Mouse (Mus musculus) left cerebral cortex, adult 2 months (tissue): ENCODE measurements at regions not wholly inside any gene's neighbourhood (a gene's known extent, or its start where the extent isn't known, plus 50 kb on each side); places are given as distances from the start of the nearest gene placed in this dataset.
A peak's percentile ranks its signal among the peaks of the same experiment; 100 is the strongest.

Source experiments
- DNase-seq, 2 experiments: peaks; one replicate each; pipeline ENCODE4 v3.0.0; 2021 to 2022; ENCODE audit warnings: low spot score in 2 of 2, mixed read lengths in 1 of 2; ENCODE audit errors: extremely low spot score in 1 of 2
- H3K27ac ChIP-seq: fragments of 200-600 bp; 2 replicates; pipeline ENCODE4 v1.8.1; 2022
- H3K4me3 ChIP-seq: fragments of 200-600 bp; 2 replicates; pipeline ENCODE4 v1.8.1; 2022
- CTCF ChIP-seq: fragments of 200-600 bp; IDR thresholded peaks from 2 replicates; pipeline ENCODE4 v1.8.1; 2022; ENCODE audit warnings: antibody characterized with exemption, mild to moderate bottlenecking, moderate library complexity
- intact Hi-C: fragments of 180-260 bp; cut with DNase I; formaldehyde crosslinking; loops from one replicate; pipeline ENCODE4 v1.15.1; 2025

DNA sequence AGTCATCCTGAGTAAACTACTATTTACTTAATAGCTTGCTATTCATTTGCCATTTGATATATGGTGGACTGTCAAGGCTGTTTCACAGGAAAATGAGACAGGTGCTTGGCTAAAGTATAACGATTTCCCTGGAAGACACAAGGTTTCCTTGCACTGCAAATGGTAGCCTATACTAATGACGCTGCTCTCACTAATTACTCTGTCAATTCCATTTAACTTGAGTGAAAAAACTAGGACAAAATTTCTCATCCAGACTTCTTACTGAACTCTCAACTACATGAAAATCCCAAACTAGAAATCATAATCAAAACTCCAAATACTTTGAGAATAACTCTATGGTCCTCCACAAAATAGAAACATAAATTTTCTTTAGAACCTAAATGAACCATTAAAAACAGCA is 609.5 kb downstream of the Rapgef2 start:
- no peak for TF ChIP-seq CTCF
- Histone ChIP-seq H3K4me3 (no peak overlapping the region), H3K27ac (no peak overlapping the region)
- intact Hi-C loops = no loop called here
- DNase-seq = no peak

DNA sequence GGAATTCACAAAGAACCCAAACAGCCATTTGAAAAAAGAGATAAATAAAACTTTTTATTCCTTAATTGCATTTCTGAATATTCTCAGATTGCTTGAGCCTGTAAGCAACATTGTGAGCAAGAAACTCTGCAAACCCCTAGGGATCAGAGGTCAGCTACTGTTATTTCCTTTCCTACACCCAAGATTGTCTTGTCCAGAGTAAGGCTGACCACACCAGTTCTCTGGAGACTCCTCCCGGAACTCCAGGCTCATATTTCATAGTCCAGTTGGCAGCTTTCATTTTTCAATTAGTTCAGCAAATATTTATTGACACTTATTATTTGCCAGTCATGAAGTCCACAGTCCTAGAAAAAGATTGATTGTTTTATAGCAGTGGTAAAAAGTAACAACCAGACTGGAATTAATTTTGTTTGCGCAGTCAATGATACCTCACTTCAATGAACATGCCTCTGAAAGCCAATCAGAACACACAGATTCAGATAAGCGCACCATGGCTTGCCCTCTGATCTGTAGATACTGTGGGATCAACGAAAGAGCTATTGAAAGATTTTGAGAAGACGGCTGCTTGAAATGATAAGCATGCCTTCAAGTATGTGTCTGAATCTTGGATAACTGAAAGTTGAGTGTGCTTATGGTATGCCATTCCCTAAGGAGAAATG is 611.7 kb downstream of the Rapgef2 start:
- no peak for TF ChIP-seq CTCF
- Histone ChIP-seq H3K4me3 (no peak overlapping the region), H3K27ac (no peak overlapping the region)
- intact Hi-C loops = no loop called here
- DNase-seq = no peak

- no peak for TF ChIP-seq CTCF
- H3K27ac ChIP-seq = no peak overlapping the region
- intact Hi-C loops = no loop called here
- no peak overlapping the region for H3K4me3 ChIP-seq
- no peak for DNase-seq
These were observed 618.3 kb downstream of the Rapgef2 start for GRCm38 (mm10) chr3:78668050-78668449.

- DNase-seq = no peak
- intact Hi-C loops = no loop called here
- TF ChIP-seq CTCF = no peak
- Histone ChIP-seq H3K4me3 (no peak overlapping the region), H3K27ac (no peak overlapping the region)
These were observed 618.8 kb downstream of the Rapgef2 start for GRCm38 (mm10) chr3:78667374-78668023.

DNA sequence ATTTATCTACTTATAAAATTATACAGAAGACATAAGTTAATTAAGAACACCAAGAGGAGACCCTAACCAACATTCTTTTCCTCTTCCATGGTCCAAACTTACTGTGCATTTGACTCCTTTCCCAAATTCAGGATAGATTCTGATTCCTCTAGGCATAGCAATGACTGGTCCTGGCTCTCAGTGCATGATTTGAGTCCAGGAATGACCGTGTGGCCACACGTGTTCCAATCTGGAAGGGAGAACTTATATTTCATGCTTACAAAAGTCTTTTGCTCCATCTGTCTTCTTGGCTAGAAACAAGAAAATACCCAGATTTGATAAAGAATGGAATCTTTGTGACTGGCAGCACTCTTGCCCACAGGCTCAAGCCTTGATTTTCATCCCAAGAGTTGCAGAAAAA is 638.2 kb downstream of the Rapgef2 start:
- H3K4me3 ChIP-seq = no peak overlapping the region
- no peak for DNase-seq
- intact Hi-C loops = no loop called here
- TF ChIP-seq CTCF = no peak
- H3K27ac ChIP-seq = no peak overlapping the region

GRCm38 (mm10) chr3:78635386-78635785 is 650.9 kb downstream of the Rapgef2 start:
- intact Hi-C loops = no loop called here
- DNase-seq = no peak

GRCm38 (mm10) chr3:78618900-78619299 is 667.4 kb downstream of the Rapgef2 start:
- H3K4me3 ChIP-seq = no peak overlapping the region
- intact Hi-C loops = no loop called here
- peak; percentile 70 for TF ChIP-seq CTCF
- H3K27ac ChIP-seq = no peak overlapping the region
- DNase-seq = peak; percentile 17 to 33

More at GRCm38 (mm10) chr3:78635386-78635785, 650.9 kb downstream of the Rapgef2 start:
- Histone ChIP-seq H3K27ac (no peak overlapping the region), H3K4me3 (no peak overlapping the region)
- TF ChIP-seq CTCF = no peak

DNA sequence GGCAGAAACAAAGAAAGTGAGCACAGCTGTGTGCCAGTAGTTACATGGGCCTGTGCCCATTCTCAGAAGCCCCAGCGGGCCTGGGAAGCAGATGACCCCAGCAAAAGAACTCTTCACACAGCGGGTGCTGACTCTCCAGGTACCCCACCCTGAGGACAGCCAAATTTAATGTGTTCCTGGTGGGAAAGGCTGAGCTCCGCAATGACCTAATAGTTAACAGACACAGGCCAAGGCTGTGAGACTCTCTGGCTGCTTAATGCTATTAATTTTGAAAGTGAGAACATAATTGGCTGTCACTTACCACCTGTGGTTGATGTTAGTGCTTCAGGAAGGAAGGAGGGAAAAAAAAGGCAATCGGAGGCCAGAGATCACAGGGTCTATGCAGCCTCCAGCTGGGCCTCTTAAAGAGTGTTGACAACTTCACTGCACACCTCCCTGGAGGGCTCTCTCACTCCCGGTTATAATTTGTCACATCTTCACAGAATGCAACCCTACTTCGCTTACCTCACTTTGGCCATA is 691.5 kb downstream of the Rapgef2 start:
- no peak overlapping the region for H3K4me3 ChIP-seq
- no peak overlapping the region for H3K27ac ChIP-seq
- DNase-seq = no peak
- TF ChIP-seq CTCF = no peak
- intact Hi-C loops = no loop called here

GRCm38 (mm10) chr3:78594305-78594704 is 692.0 kb downstream of the Rapgef2 start:
- H3K27ac ChIP-seq = no peak overlapping the region
- TF ChIP-seq CTCF = no peak
- H3K4me3 ChIP-seq = no peak overlapping the region
- intact Hi-C loops = no loop called here
- DNase-seq = no peak

- intact Hi-C loops = no loop called here
- Histone ChIP-seq H3K4me3 (no peak overlapping the region), H3K27ac (no peak overlapping the region)
- DNase-seq = no peak
- TF ChIP-seq CTCF = no peak
These were observed 699.7 kb downstream of the Rapgef2 start for GRCm38 (mm10) chr3:78586639-78587038.

DNA sequence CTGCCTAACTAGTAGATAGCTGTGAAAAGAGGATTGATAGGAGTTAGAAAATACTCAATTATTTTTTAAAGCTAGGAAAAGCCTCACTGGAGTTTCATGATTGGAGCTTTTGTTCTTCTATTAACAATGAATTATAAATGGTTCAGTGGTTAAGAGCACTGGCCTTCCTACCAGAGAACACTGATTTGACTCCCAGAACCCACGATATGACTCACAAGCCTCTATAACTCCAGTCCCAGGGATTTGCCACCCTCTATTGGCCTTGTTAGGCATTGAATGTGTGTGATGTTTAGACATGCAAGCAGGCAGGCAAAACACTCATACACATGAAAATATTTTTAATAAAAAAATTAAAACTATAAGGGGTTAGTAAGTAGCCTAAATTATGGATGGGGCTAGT is 704.4 kb downstream of the Rapgef2 start:
- no peak overlapping the region for H3K27ac ChIP-seq
- TF ChIP-seq CTCF = peak; percentile 54
- peak in 1 of 2 experiments; percentile 15 for DNase-seq
- no peak overlapping the region for H3K4me3 ChIP-seq
- intact Hi-C loops = no loop called here

DNA sequence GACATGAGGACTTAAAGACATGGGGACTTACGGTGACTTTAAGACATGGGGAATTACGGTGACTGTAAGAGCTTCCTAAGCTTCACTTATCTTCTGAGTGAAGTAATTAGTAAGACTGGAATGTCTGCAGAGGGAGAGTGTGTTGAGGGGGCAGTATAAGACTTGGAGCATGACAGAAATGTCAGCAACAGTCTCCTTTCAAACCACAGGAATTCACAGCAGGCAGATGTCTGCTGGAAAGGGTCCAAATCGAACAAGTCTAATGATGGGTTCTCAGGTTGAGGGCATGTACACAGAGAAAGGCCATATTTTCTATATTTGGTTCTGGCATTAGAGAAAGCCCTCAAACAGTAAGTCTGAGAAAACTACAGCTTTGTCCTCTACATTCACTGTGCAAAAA is 705.2 kb downstream of the Rapgef2 start:
- no peak for TF ChIP-seq CTCF
- H3K4me3 ChIP-seq = no peak overlapping the region
- DNase-seq = no peak
- intact Hi-C loops = no loop called here
- H3K27ac ChIP-seq = no peak overlapping the region
